ENCODE assay signal across 7 mouse cellular contexts in the genomic region with DNA sequence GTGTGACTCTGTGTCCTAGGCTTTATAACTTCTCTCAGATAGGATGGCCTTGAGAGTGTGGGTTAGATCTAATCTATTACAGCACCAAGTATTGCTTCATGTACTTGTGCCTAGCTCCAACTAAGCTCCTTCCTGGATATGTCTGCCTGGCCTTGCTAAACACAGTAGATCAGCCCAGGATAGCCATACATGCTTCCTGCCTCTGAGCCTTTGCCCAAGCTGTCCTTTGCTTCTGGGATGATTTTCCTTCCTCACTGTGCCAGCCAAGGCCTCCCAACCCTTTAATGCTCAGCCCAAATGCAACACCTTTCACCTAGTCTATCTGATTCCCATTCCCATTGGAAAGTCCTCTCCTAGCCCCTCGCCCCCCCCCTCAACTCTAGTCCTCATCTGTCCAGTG.
DNase-seq lines count a peak whose midpoint lies in the region; TF ChIP-seq lines count a peak whose summit lies in the region.
"Not testable (repeated sequence)": the region's sequence is repeated elsewhere in the genome, so short reads cannot be mapped to it uniquely, and the experiment has no call there.

No protein-coding gene starts in this region.

- H3K4me3 ChIP-seq in lung, adult 2 months (replicated peaks; ENCODE audit: extremely low read depth, low read depth, low read length), result not testable (repeated sequence)

- 100% methylated on average over 1 of the region's 1 CpGs for WGBS in lung, adult 2 months

- H3K4me1 ChIP-seq in lung, adult 2 months (ENCODE audit: control insufficient read depth, insufficient read depth, low read length), result not testable (repeated sequence)

- not testable (repeated sequence) for TF ChIP-seq CTCF in lung, adult 2 months (IDR thresholded peaks at IDR 0.05; ENCODE audit: insufficient read depth, low read length)

- not testable (repeated sequence) for TF ChIP-seq POLR2A in lung, adult 2 months (IDR thresholded peaks at IDR 0.05; ENCODE audit: borderline replicate concordance, extremely low read depth, low read depth, low read length)

- peak; percentile 24 to 37 for DNase-seq in frontal cortex, postnatal 14 days (ENCODE audit: low spot score in 2 of 2)
- DNase-seq in gastrocnemius, postnatal 14 days, result peak; percentile 1
- DNase-seq in heart, adult 9 months (ENCODE audit: low spot score in 2 of 2), result peak; percentile 30 to 31
- DNase-seq in kidney, postnatal 10 days, result peak; percentile 12
- DNase-seq in lung, adult 2 months, result peak; percentile 3
- DNase-seq in right cerebral cortex, postnatal 4 days, result peak; percentile 6
- peak; percentile 25 for DNase-seq in urinary bladder, adult 2 months (ENCODE audit: low spot score)

- intact Hi-C loops in gastrocnemius, postnatal 14 days (cut with DNase I; ENCODE audit: low total_unique reads), result not testable (repeated sequence)
